Mouse (Mus musculus) thymus, postnatal 14 days (tissue): ENCODE measurements around the gene Mlc1.

Source experiments
- DNase-seq: peaks from one replicate; pipeline ENCODE4 v3.0.0; 2021

Mlc1 gene

DNA sequence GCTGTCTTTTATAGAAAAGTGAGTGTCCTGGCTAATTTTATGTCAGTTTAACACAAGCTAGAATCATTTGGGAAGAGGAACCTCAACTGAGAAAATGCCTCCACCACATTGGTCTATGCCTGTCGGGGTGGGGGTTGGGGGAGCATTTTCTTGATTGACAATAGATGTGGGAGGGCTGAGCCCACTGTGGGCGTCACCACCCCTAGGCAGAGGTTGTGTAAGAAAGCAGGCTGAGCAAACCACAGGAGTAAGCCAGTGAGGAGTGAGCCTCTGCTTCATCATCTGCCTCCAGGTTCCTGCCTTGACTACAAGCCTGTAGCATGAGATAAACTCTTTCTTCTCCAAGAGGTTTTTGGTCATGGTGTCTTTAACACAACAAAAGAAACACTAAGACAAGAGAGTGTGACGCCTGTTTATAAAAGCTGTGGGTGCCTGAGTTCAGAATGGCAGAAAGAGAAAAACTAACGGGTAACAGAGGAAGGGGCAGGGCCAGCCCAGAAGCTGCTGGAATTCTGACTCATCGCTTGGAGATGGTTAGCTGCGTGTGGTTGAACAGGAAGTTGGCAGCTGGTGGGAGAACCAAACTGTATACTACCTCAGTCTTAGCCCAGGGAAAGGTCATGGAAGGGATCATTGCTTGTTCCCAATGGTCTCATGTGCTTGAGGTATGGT, 42.1 kb downstream of the Mlc1 start:
- DNase-seq: no peak

DNA sequence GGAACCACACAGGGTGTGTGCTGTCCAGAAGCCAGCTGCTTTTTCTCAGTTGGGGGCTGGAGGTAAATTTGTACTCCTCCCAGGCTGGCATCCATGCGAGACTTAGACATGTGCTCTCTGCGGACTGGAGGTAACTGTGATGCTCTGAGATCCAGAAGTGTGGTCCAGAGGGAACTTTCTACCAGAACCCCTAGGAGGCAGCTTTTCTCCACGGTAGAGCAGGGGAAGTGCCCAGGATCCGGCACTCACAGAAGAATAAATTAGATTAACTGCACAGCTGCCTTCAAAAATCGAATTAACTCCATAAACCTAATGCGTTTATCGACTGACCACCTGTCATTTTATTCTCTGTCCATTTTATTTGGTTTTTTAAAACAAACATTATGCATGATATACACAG, 44.7 kb downstream of the Mlc1 start:
- no peak for DNase-seq

DNA sequence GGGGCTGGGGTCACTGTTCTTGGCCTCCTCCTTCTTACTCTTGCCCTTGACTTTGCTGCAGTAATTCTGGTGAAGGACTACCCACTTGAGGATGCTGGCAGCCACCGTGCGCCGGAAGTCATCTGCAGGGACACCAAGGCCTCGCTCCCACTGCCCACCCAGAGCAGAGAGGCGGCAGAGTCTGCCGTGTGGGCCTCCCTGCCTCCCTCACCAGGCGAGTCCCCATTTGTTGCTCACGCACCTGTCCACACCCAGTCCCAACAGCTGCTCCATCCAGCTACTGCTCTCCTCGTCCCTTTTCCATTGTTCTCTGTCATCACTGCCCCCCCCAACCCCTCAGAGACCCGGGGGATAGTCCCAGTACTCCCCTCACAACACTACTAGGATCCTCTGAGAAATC, 46.1 kb downstream of the Mlc1 start:
- no peak for DNase-seq

DNA sequence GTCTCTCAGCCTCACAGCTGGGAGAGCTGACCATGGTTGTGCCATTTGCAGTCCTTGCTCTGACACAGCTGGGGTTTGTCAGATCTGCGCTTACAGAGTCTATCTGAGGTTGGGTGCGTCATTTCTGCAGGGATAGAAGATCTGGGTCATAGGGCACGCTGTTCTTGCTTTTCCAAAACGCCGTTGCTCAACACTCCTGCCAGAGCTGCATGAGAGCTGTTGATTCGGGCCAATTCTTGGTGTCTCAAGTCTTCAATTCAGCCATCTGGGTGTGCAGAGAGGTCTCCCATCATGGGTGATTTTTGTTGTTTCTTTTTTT, 56.9 kb downstream of the Mlc1 start:
- DNase-seq: no peak

DNA sequence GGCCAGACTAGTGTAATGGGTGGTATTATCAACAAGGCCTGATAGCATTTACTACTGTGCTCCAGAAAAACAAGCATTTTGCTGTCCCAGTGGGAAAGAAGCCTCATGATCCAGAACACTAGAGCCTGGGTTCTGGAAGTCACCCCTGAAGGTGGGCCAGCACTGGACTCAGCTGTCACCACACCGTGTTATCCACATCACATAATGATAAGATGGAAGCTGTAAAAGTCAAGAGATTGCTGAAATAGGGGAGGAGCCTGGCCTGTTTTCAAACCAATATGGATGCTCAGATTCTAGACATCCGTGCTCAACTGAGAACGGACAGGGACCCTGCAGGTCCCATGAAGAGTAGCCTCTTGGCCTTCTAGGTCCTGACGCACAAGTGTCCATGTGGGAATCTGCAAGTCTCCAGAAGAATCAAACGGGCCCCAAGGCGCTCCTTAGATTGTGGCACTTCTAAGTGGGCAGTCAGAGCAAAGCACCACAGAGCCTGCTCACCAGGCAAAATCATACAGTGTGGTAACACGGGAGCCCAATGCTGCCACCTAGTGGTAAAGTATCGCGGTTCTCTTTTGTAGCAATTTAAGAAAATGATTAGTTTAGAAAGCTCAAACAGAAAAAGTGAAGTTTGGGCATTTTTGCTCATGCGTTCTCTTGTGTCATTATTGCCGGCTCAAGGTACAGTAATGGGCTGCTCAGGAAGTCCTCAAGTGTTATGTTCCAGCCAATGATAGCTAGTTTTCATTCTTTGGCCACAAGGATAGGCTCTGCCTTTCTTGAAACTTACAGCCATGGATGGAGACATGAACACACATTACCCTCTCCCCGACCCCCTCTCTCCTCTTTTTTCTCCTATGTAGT, 57.4 kb downstream of the Mlc1 start:
- DNase-seq: peak; percentile 69

DNA sequence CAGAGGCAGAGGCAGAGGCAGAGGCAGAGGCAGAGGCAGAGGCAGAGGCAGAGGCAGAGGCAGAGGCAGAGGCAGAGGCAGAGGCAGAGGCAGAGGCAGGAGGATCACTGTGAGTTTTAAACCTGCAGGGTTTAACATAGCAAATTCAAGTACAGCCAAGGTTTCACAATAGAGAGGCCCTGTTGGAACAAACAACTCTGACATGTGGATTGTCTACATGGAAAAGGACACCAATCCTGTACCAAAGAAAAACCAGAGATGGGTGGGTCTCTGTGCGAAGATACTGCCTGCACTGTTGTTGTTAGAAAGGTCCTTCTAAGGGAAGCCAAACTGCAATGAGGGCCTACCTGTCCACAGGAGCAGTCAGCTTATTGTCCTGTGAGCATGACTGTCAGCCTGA, 58.7 kb downstream of the Mlc1 start:
- no peak for DNase-seq

DNA sequence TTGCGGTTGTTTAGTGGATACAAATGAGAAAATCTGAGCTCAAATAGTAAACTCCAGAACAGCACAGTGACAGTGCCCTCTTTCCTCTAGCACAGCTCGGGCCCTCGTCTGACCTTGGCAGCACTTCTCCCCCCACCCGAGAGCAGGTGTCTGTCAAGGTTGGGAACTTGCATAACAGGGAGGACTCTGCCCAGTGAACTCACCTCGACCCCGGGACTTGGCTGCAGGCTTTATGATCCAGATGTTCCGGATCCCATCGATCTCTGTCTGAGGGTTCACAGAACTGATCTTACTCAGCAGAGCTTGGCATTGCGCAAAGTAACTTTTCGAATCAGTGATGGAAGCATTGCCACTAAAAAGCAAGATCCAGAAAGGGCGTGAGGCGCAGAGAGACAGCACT, 59.5 kb downstream of the Mlc1 start:
- no peak for DNase-seq

DNA sequence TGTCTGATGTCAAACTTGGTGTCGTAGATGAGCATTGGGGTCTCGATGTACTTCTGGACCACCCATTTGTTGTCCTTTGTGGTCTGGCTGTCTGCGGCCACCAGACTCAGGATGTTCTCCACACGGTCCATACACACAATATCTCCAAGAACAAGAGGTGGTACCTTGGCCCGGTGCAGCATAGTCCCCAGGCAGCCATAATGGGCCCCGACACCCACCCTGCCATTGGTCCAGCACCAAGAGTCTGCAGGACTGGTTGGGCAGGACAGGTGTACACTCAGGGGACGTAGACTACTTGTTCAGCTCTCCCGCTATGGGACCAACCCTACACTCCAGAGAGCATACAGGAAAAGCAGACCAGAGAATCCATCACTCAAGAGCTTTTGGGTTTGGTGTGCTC, 61.7 kb downstream of the Mlc1 start:
- DNase-seq: no peak

DNA sequence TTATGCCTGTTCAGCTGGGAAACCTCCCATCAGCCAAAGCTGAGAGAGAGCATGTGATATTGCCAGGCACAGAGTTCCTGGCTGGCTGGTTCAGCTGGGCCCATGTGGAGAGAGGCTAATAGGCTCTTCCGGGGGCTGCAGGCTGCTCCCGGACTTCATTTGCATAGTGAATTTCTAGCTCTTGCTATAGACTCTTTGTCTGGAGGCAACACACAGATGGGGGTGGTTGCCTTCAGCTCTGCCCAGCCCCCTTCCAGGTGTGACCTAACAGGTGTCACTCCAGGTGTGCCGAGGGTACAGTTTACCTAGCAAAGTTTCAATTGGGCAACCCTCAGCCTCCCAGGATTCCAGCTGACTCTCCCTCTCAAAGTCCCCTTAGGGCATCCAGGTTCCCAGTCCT, 62.4 kb downstream of the Mlc1 start:
- DNase-seq: no peak

DNA sequence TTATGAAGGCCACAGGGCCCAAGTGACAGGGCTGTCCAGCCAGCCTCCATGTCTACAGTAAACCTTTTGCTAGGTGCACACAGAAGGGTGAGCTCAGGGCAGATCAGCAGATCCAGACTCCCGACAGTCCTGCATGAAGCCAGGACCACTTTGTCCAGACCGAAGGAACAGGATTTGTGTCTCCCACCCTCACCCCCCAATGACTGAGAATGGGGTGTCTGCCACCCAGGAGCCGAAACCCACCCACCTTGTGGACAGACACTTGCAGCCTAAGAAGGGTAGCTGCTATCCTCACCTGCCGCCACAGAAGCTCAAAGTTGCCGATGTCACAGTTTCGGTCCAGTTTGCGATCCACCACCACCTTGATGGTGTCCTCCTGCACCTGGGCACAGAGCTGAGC, 63.8 kb downstream of the Mlc1 start:
- no peak for DNase-seq

DNA sequence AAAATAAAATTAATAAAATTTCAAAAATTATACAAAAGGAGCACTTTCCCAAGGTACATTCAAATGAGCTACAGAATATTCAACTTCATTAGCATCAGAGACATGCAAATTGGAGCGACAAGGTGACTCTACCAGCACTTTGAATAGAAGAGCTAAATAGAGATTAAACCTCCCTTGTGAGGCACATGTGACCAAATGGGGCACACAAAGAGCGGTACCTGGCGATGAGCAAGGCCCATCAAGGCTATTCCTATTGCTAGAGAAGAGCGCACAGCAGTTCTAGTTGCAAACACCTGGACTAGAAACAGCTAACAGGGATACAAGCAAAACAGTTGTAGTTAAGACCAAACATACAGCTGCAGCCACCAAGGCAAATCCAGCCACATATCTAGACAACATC, 72.5 kb downstream of the Mlc1 start:
- no peak for DNase-seq
